Mouse (Mus musculus): Measurements from ENCODE around the gene Cfap44.

DNA sequence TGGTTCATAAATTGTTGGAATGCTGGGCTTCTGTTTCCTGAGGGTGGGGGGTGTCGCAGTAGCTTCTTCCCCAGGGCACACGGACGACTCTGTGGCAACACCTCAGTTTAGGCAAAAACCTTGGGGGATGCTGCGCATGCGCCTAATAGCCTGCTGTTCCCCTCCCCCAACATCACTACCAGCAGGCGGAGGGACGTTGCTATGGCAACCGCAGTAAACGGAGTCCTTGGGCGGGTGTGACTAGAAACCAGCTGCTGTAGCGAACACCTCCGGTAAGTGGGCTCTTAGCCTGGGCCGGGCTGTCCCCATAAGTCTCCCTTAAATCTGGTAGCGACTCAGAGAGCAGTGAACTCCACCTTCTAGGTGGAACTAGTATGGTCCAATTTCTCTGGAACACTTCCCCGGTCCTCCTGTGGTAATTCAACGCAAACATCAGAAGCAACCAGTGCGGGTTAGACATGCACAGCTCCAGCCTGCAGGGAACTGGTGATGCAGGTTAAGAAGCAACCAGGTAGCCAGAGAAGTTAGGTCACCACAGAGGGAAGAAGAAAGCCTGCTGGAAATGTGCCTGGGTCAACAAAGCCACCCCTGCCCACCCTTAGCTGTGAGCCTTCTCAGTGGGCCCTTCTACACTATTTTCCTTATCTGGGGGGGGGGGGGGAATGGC, at the start of gene Cfap44:
- TF ChIP-seq CTCF (IDR thresholded peaks at IDR 0.05; ENCODE audit: low read depth, low read length) (no peak), POLR2A (IDR thresholded peaks at IDR 0.05; ENCODE audit: borderline replicate concordance, low read depth, low read length) (no peak)
